ENCODE assay signal across 12 mouse cellular contexts in genomic region chr4:155135909-155136585, GRCm38 (mm10). TPM values are rescaled to one million over a fixed set of nuclear protein-coding genes. Genes with fewer than 3 reads are reported as not detected.
A peak's percentile ranks its signal among the peaks of the same experiment; 100 is the strongest.
DNase-seq lines count a peak whose midpoint lies in the region; ATAC-seq and TF ChIP-seq lines count a peak whose summit lies in the region.
"Had no signal": no experiment of that assay in that cellular context is flagged by ENCODE, and none has a peak within 500 bp of the region (broad histone marks: within the 10 kb centered on the region; RNA-seq: fewer than 3 reads in every experiment).

No protein-coding gene starts in this region.

- DNase-seq in liver, embryonic 14.5 days (ENCODE audit: low read depth in 3 of 3, low spot score in 3 of 3), result no peak
- DNase-seq in embryonic facial prominence, embryonic 14.5 days (ENCODE audit: low spot score), result peak; percentile 76
- DNase-seq in kidney, adult 11 months, result peak; percentile 86
- no peak for DNase-seq in c-Kit-positive CD71-positive TER-119-positive erythroid progenitor cells, embryonic 14.5 days (ENCODE audit: low spot score)
- DNase-seq: cerebellum, adult 8-10 months; midbrain, embryonic 14.5 days; thymus, postnatal 4 days had no signal

- no peak overlapping the region for H3K27ac ChIP-seq in liver, embryonic 14.5 days
- no peak overlapping the region for H3K27ac ChIP-seq in liver, embryonic 12.5 days
- H3K27ac ChIP-seq in embryonic facial prominence, embryonic 14.5 days (replicated peaks; ENCODE audit: low read depth, low read length), result no peak overlapping the region; the same call in none of the 2 replicates
- H3K27ac ChIP-seq in limb, embryonic 15.5 days, result peak overlapping the region; percentile 91
- H3K27ac ChIP-seq: forebrain, embryonic 15.5 days; layer of hippocampus, adult 2 months had no signal

- H3K4me3 ChIP-seq in liver, embryonic 14.5 days (ENCODE audit: insufficient read depth in 1 of 2, low read depth in 2 of 2, low read length in 2 of 2), result no peak overlapping the region
- H3K4me3 ChIP-seq in liver, embryonic 12.5 days, result no peak overlapping the region
- no peak overlapping the region for H3K4me3 ChIP-seq in embryonic facial prominence, embryonic 14.5 days (ENCODE audit: low read depth, low read length)
- H3K4me3 ChIP-seq in limb, embryonic 15.5 days, result no peak overlapping the region
- H3K4me3 ChIP-seq: forebrain, embryonic 15.5 days; layer of hippocampus, adult 2 months had no signal

- no peak for TF ChIP-seq EP300 in liver, embryonic 14.5 days (IDR thresholded peaks at IDR 0.05; ENCODE audit: low read depth)

- peaks cover 0 to 2% of the 10 kb centered on the region in 2 experiments; a peak in 1 of 4 replicates for H3K4me1 ChIP-seq in liver, embryonic 14.5 days (replicated peaks; ENCODE audit: control insufficient read depth in 2 of 2, insufficient read depth in 2 of 2, low read length in 1 of 2)
- peaks cover 23% of the 10 kb centered on the region for H3K4me1 ChIP-seq in liver, embryonic 12.5 days
- H3K4me1 ChIP-seq in embryonic facial prominence, embryonic 14.5 days (ENCODE audit: control insufficient read depth, insufficient read depth, low read length), result peaks cover 48% of the 10 kb centered on the region
- H3K4me1 ChIP-seq in limb, embryonic 15.5 days, result peaks cover 90% of the 10 kb centered on the region

- H3K27me3 ChIP-seq in liver, embryonic 14.5 days (ENCODE audit: control insufficient read depth, insufficient read depth, low read length), result no peaks in the 10 kb centered on the region
- peaks cover 7% of the 10 kb centered on the region; the same call in 1 of the 2 replicates for H3K27me3 ChIP-seq in liver, embryonic 12.5 days (replicated peaks)
- no peaks in the 10 kb centered on the region for H3K27me3 ChIP-seq in embryonic facial prominence, embryonic 14.5 days (replicated peaks; ENCODE audit: control insufficient read depth, insufficient read depth, low read length)
- no peaks in the 10 kb centered on the region for H3K27me3 ChIP-seq in limb, embryonic 15.5 days
- H3K27me3 ChIP-seq: forebrain, embryonic 15.5 days had no signal

- no peaks in the 10 kb centered on the region for H3K36me3 ChIP-seq in liver, embryonic 14.5 days (replicated peaks; ENCODE audit: control insufficient read depth, insufficient read depth, low read depth)
- H3K36me3 ChIP-seq in liver, embryonic 12.5 days, result no peaks in the 10 kb centered on the region
- H3K36me3 ChIP-seq in embryonic facial prominence, embryonic 14.5 days (ENCODE audit: control insufficient read depth, insufficient read depth, low read length), result no peaks in the 10 kb centered on the region
- H3K36me3 ChIP-seq in limb, embryonic 15.5 days, result no peaks in the 10 kb centered on the region
- H3K36me3 ChIP-seq: forebrain, embryonic 15.5 days had no signal

- H3K9ac ChIP-seq in liver, embryonic 14.5 days (replicated peaks), result no peak overlapping the region
- H3K9ac ChIP-seq in liver, embryonic 12.5 days, result no peak overlapping the region
- H3K9ac ChIP-seq in embryonic facial prominence, embryonic 14.5 days (ENCODE audit: low read depth, low read length), result no peak overlapping the region
- H3K9ac ChIP-seq in limb, embryonic 15.5 days, result no peak overlapping the region
- H3K9ac ChIP-seq: forebrain, embryonic 15.5 days had no signal

- WGBS in liver, embryonic 14.5 days (ENCODE audit: insufficient replicate concordance), result 57% methylated on average over 5 of the region's 5 CpGs
- 66% methylated on average over 5 of the region's 5 CpGs for WGBS in liver, embryonic 12.5 days (ENCODE audit: insufficient replicate concordance)
- 50% methylated on average over 5 of the region's 5 CpGs for WGBS in embryonic facial prominence, embryonic 14.5 days
- 58% methylated on average over 5 of the region's 5 CpGs for WGBS in limb, embryonic 15.5 days

- no peak overlapping the region for H3K4me2 ChIP-seq in liver, embryonic 14.5 days (ENCODE audit: low read depth)
- H3K4me2 ChIP-seq in liver, embryonic 12.5 days, result no peak overlapping the region
- H3K4me2 ChIP-seq in embryonic facial prominence, embryonic 14.5 days (ENCODE audit: low read depth, low read length), result no peak overlapping the region
- no peak overlapping the region for H3K4me2 ChIP-seq in limb, embryonic 15.5 days
- H3K4me2 ChIP-seq: forebrain, embryonic 15.5 days had no signal

- ATAC-seq in liver, embryonic 14.5 days (ENCODE audit: insufficient read depth), result peak; percentile 32; the same call in 1 of the 2 replicates
- no peak for ATAC-seq in liver, embryonic 12.5 days
- peak; percentile 50 for ATAC-seq in embryonic facial prominence, embryonic 14.5 days (ENCODE audit: low read depth)
- 0 out of 2 replicates have a peak, but pooled peaks have one; percentile 13 for ATAC-seq in limb, embryonic 15.5 days (ENCODE audit: insufficient number of reproducible peaks, low FRiP score, low TSS enrichment, low read depth)
- no peak for ATAC-seq in granulocyte monocyte progenitor cell, adult 5-6 weeks (replicated peaks; ENCODE audit: poor library complexity, severe bottlenecking)
- ATAC-seq: forebrain, embryonic 15.5 days had no signal

- no peak for TF ChIP-seq CTCF in liver, embryonic 14.5 days (IDR thresholded peaks at IDR 0.05; ENCODE audit: low read depth)

- no peaks in the 10 kb centered on the region for H3K9me3 ChIP-seq in liver, embryonic 14.5 days (ENCODE audit: control insufficient read depth, low read length)
- no peaks in the 10 kb centered on the region for H3K9me3 ChIP-seq in liver, embryonic 12.5 days (replicated peaks)
- H3K9me3 ChIP-seq in embryonic facial prominence, embryonic 14.5 days (ENCODE audit: control insufficient read depth, low read length), result no peaks in the 10 kb centered on the region
- no peaks in the 10 kb centered on the region for H3K9me3 ChIP-seq in limb, embryonic 15.5 days
- H3K9me3 ChIP-seq: forebrain, embryonic 15.5 days had no signal

RNA-seq across cellular contexts. Expression of gene Morn1, which starts 49.7 kb away (rescaled TPM):
- polyA plus RNA-seq in liver, embryonic 14.5 days (2012; rRNA removed), result 1.0 and 1.1 TPM in 2 replicates
- polyA plus RNA-seq in liver, embryonic 14.5 days (2014; fragmentation: Nextera tagmentation; extraction: Ambion mirVana), result 0.85 and 1.2 TPM in 2 replicates
- 2.0 and 2.1 TPM in 2 replicates for polyA plus RNA-seq in liver, embryonic 12.5 days (2016; fragmentation: Nextera tagmentation; extraction: Ambion mirVana)
- 3.9 and 4.7 TPM in 2 replicates for polyA plus RNA-seq in embryonic facial prominence, embryonic 14.5 days (2014; fragmentation: Nextera tagmentation; extraction: Ambion mirVana)
- 5.0 and 6.2 TPM in 2 replicates for polyA plus RNA-seq in limb, embryonic 15.5 days (2015; fragmentation: Nextera tagmentation; extraction: Ambion mirVana)
- 0.62 and 1.2 TPM in 2 replicates for total RNA-seq in granulocyte monocyte progenitor cell, adult 5-6 weeks (2014; fragmentation: Nextera tagmentation)
- total RNA-seq in granulocyte monocyte progenitor cell, adult 5-6 weeks (2017), result 1.6 and 4.7 TPM in 2 replicates

RNA-seq across cellular contexts. Expression of gene Rer1, which starts 49.9 kb away (rescaled TPM):
- polyA plus RNA-seq in liver, embryonic 14.5 days (2012; rRNA removed), result 39.6 and 50.8 TPM in 2 replicates
- 95.1 and 97.7 TPM in 2 replicates for polyA plus RNA-seq in liver, embryonic 14.5 days (2014; fragmentation: Nextera tagmentation; extraction: Ambion mirVana)
- polyA plus RNA-seq in liver, embryonic 12.5 days (2016; fragmentation: Nextera tagmentation; extraction: Ambion mirVana), result 107 and 109 TPM in 2 replicates
- polyA plus RNA-seq in embryonic facial prominence, embryonic 14.5 days (2014; fragmentation: Nextera tagmentation; extraction: Ambion mirVana), result 180 and 187 TPM in 2 replicates
- polyA plus RNA-seq in limb, embryonic 15.5 days (2015; fragmentation: Nextera tagmentation; extraction: Ambion mirVana), result 170 and 176 TPM in 2 replicates
- total RNA-seq in granulocyte monocyte progenitor cell, adult 5-6 weeks (2014; fragmentation: Nextera tagmentation), result 93.3 and 125 TPM in 2 replicates
- 106 and 134 TPM in 2 replicates for total RNA-seq in granulocyte monocyte progenitor cell, adult 5-6 weeks (2017)

Comparison
In these comparisons a context has a peak if more than half of its experiments do, and no peak if none do; other contexts are left out.
1. ATAC-seq: peak in liver, embryonic 14.5 days (single experiment), embryonic facial prominence, embryonic 14.5 days (single experiment) and limb, embryonic 15.5 days (single experiment); none in liver, embryonic 12.5 days (single experiment) and granulocyte monocyte progenitor cell, adult 5-6 weeks (single experiment).
2. DNase-seq: peak in embryonic facial prominence, embryonic 14.5 days (single experiment) and kidney, adult 11 months (single experiment); none in liver, embryonic 14.5 days (0 of 3) and c-Kit-positive CD71-positive TER-119-positive erythroid progenitor cells, embryonic 14.5 days (single experiment).